Mouse (Mus musculus): ENCODE data around the gene Slc6a15. TPM values are rescaled to one million over a fixed set of nuclear protein-coding genes. Genes with fewer than 3 reads are reported as not detected.

Slc6a15 gene
- 12.3 and 20.6 TPM in 2 replicates for polyA plus RNA-seq (2016; fragmentation: Nextera tagmentation; extraction: Ambion mirVana)

DNA sequence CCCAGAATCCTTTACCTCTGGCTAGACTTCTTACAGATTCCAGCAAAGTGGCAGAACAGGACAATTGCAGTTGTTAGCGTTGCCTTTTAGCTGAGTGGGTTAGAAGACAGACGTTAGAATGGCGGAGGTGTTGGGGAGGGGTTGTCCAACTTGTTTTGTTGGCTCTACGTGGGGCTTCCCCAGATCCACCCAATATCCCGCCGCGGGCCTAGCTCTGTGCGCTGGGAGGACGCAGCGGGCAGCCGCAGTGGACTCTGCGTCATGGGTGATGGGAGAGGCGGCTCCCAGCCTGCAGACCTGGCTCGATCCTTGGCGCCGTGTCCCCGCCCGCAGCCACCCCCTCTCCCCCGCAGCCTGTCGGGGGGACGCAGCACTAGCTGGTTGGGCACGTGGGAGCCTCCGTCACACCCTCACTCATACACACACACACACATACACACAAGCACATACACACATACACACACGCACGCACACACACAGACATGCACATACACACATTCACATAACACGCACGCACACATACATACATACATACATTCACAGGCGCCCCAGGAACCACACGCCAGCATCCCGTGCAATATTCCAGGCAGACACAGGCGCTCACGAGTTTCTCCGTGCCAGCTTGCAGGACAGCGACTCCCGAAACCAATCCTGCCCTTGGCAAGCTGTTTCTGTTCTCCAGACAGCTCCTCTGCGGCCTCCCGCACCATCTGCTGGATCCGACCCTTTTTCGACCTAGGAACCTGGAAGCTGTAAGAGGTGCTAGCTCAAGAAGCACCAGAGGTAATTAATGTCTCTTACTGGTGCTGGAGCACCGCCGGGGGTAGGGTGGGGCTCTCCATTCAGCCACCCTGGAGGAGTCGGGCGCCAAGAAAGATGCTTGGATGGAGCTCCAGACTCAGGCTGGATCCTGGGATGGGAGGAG is at the start of gene Slc6a15:
TSS of gene Slc6a15 (plus strand) at position 413 of the 925 bp plus-strand sequence.
- peaks cover 7% of the 10 kb centered on the region; the same call in 1 of the 2 replicates for H3K4me1 ChIP-seq
- H3K4me3 ChIP-seq = peak within 1 kb of the TSS; percentile 60
- H3K27ac ChIP-seq (replicated peaks) = peak within 1 kb of the TSS; percentile 67
- WGBS = under 1% methylated on average over 43 of the region's 43 CpGs
- H3K4me2 ChIP-seq (replicated peaks) = peak within 1 kb of the TSS; percentile 94
- no peaks in the 10 kb centered on the region for H3K9me3 ChIP-seq
- H3K27me3 ChIP-seq = no peaks in the 10 kb centered on the region
- H3K9ac ChIP-seq (replicated peaks) = peak within 1 kb of the TSS; percentile 65
- peak; percentile 74 for ATAC-seq (ENCODE audit: low FRiP score, low read depth)
- no peaks in the 10 kb centered on the region for H3K36me3 ChIP-seq

DNA sequence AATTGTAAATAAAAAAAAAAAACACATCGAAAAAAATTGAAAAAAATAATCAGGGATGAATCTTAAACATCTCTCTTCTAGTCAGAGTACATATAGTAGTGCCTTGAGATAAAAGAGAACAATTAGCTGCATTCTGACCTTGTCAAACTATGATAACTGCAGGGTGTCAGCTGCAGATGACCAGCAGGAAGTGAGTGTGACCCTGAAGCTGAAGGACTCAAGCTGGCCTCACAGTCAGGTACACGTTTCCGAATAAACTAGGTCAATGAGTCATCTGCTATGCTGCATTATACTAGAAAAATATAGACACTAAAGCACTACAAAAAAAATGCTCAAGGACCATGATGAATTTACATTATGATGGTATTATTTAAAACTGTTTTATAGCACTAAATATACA is 45.6 kb upstream of the Slc6a15 start:
- Histone ChIP-seq H3K4me1 (no peaks in the 10 kb centered on the region), H3K4me3 (no peak overlapping the region), H3K9me3 (no peaks in the 10 kb centered on the region), H3K27me3 (no peaks in the 10 kb centered on the region), H3K36me3 (no peaks in the 10 kb centered on the region), H3K9ac (replicated peaks) (no peak overlapping the region), H3K4me2 (replicated peaks) (no peak overlapping the region), H3K27ac (replicated peaks) (no peak overlapping the region)
- ATAC-seq (ENCODE audit: low FRiP score, low read depth) = no peak
- 88% methylated on average over 3 of the region's 3 CpGs for WGBS

DNA sequence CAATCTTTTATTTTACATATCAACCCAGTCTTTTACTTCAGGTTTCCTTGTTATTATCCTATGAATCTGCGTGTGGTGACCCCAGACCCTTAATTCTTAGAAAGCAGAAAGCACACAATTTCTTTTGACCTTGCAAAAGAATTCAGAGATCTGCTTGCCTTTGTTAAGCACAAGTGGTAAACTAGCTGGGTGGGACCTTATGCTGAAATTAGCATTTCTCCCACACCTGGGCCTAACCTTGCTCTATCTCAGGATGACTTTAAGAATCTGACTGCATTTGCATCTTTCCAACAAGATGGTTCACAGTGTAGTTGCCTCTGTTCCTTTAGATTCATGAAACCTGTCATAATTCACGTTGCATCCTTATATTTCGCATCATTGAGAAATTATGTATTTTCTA is 44.2 kb upstream of the Slc6a15 start:
- no peaks in the 10 kb centered on the region for H3K27me3 ChIP-seq
- no peak overlapping the region for H3K4me3 ChIP-seq
- H3K9ac ChIP-seq (replicated peaks) = no peak overlapping the region
- no peak overlapping the region for H3K27ac ChIP-seq (replicated peaks)
- no peak overlapping the region for H3K4me2 ChIP-seq (replicated peaks)
- H3K36me3 ChIP-seq = no peaks in the 10 kb centered on the region
- no peaks in the 10 kb centered on the region for H3K4me1 ChIP-seq
- H3K9me3 ChIP-seq = no peaks in the 10 kb centered on the region
- no peak for ATAC-seq (ENCODE audit: low FRiP score, low read depth)
- WGBS = 82% methylated on average over 3 of the region's 3 CpGs

DNA sequence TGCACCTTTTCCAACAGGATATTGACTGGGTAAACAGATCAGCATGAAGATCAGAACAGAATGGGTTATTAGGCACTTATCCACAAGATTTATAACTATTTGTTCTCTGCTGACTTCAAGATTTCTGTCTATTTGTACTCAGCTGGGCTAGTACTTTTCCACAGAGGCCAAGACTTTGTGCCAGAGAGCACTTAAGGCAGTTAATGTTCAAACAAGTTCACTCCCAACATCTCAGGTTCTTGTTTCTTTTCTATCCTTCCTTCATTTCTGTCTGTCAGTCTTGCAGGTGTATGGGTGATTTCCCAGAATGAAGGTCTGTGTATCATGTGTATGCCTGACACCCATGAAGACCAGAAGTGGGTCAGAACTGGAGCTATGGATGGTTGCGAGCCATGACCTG is 33.3 kb upstream of the Slc6a15 start:
- no peak for ATAC-seq (ENCODE audit: low FRiP score, low read depth)
- WGBS = 93% methylated on average over 1 of the region's 1 CpGs
- H3K27me3 ChIP-seq = no peaks in the 10 kb centered on the region
- H3K9me3 ChIP-seq = no peaks in the 10 kb centered on the region
- no peak overlapping the region for H3K27ac ChIP-seq (replicated peaks)
- H3K9ac ChIP-seq (replicated peaks) = no peak overlapping the region
- no peak overlapping the region for H3K4me3 ChIP-seq
- no peaks in the 10 kb centered on the region for H3K36me3 ChIP-seq
- H3K4me2 ChIP-seq (replicated peaks) = no peak overlapping the region
- H3K4me1 ChIP-seq = no peaks in the 10 kb centered on the region

DNA sequence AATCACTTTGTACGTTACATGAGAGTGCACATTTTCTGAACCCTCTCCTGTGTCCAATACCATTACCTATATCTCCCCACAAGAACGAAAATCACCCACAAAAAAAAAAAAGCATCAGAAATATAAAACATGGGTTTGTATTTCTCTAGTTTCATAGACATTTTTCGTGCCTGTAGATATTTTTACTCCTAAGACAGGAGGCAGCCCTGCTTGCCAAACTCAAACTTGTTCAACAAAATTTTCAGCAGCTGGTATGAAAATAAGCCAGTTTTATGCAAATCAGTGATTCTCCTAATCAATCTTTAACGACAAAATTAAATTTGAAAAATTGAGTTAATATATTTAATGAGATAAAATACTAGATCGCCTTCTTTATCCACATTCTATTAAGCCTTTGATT is 27.7 kb upstream of the Slc6a15 start:
- ATAC-seq (ENCODE audit: low FRiP score, low read depth) = no peak
- 86% methylated on average over 5 of the region's 5 CpGs for whole genome bisulfite sequencing
- H3K4me3 ChIP-seq = no peak overlapping the region

DNA sequence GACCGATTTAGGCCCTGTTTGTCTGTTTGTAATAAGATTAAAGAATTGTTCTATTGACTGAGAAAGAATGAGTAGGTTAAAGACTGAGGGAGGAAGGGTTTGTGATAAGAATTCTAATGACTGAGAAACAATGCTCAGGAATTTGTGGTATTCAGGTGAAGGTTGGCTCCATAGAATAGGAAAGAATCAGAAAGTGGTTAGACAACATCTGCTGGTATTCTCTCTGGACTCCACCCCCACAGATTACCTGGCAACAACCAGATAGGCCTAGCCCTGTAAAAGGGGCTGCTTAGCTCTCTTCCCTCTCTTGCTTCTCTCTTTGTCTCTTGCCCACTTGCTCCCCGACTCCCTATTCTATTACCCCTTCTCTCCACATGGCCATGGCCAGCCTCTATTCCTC is 20.8 kb upstream of the Slc6a15 start:
- H3K4me3 ChIP-seq = no peak overlapping the region
- H3K4me1 ChIP-seq = no peaks in the 10 kb centered on the region; the same call in 1 of the 2 replicates
- 23% methylated on average over 2 of the region's 2 CpGs for WGBS
- H3K9me3 ChIP-seq = no peaks in the 10 kb centered on the region
- H3K4me2 ChIP-seq (replicated peaks) = no peak overlapping the region
- H3K36me3 ChIP-seq = no peaks in the 10 kb centered on the region
- no peaks in the 10 kb centered on the region for H3K27me3 ChIP-seq
- no peak overlapping the region for H3K27ac ChIP-seq (replicated peaks)
- ATAC-seq (ENCODE audit: low FRiP score, low read depth) = no peak
- H3K9ac ChIP-seq (replicated peaks) = no peak overlapping the region

More for the DNA sequence above, 27.7 kb upstream of the Slc6a15 start:
- H3K27me3 ChIP-seq = no peaks in the 10 kb centered on the region
- H3K4me2 ChIP-seq (replicated peaks) = no peak overlapping the region
- no peaks in the 10 kb centered on the region for H3K36me3 ChIP-seq
- H3K9ac ChIP-seq (replicated peaks) = no peak overlapping the region
- no peaks in the 10 kb centered on the region for H3K4me1 ChIP-seq
- H3K27ac ChIP-seq (replicated peaks) = no peak overlapping the region
- no peaks in the 10 kb centered on the region for H3K9me3 ChIP-seq

DNA sequence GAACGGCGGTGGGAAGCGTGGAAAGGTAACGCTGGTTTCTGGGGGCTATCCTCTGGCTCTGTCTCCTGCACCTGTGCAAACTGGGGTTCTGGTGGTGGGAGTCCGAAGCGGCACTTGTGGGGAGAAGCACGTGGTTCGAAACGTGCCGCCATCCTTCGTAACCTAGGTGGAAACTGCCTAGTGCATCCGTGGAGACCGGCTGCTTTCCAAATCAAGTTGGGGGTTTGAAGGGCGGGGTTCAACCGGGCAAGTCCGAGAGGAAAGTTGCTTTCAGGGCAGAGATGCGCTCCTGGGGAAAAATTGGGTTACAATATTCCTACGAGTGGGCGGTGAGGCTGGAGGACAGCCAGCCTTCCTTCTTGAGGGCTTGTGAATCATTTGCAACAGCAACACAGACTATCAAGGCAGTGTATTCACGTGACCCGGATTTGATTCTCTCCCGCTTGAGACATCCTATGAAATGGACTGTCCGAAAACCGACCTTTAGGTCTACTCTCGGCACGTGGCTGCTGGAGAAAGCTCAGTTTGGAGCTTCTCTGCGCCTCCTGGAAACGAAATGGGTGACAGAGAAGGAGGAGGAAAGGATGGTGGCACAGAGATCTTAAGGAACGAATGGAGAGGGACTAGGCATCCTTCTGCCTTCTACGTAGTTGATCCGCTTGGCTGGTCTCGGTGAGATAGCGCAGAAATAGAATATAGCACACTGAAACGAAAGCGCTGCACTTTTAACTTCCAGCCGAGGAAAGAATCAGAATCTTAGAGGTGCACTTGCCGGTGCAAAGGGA is 905 bp downstream of the Slc6a15 start:
- H3K4me3 ChIP-seq = peak overlapping the region; percentile 60
- WGBS = under 1% methylated on average over 37 of the region's 37 CpGs
- ATAC-seq (ENCODE audit: low FRiP score, low read depth) = peak; percentile 50
- H3K27me3 ChIP-seq = no peaks in the 10 kb centered on the region
- H3K4me2 ChIP-seq (replicated peaks) = peak overlapping the region; percentile 94
- H3K4me1 ChIP-seq = peaks cover 7% of the 10 kb centered on the region; the same call in 1 of the 2 replicates
- H3K27ac ChIP-seq (replicated peaks) = peak overlapping the region; percentile 67
- no peaks in the 10 kb centered on the region for H3K9me3 ChIP-seq
- H3K36me3 ChIP-seq = no peaks in the 10 kb centered on the region
- peak overlapping the region; percentile 65 for H3K9ac ChIP-seq (replicated peaks)

DNA sequence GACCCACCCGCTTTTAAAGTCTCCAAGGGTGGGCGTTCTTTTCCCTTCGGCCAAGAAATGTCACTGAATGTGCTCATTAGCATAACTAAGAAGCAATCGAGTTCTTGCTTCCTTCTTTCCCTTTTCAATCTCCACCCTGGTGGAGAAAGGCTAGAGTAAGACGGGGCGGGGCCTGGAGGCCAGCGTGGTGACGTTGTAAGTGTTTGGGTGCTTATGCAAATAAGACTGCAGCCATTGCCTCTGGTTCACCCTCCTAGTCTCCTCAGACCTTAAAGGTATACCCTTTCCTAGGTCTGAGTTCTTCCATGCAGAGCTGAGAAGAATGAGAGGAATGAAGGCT is 1.5 kb downstream of the Slc6a15 start:
- WGBS = under 1% methylated on average over 8 of the region's 8 CpGs
- Histone ChIP-seq H3K27me3 (no peaks in the 10 kb centered on the region), H3K36me3 (no peaks in the 10 kb centered on the region), H3K4me2 (replicated peaks) (peak overlapping the region; percentile 94), H3K4me3 (peak overlapping the region; percentile 60), H3K27ac (replicated peaks) (peak overlapping the region; percentile 67; the same call in 1 of the 2 replicates), H3K9ac (replicated peaks) (peak overlapping the region; percentile 65), H3K9me3 (no peaks in the 10 kb centered on the region), H3K4me1 (peaks cover 7% of the 10 kb centered on the region; the same call in 1 of the 2 replicates)
- ATAC-seq (ENCODE audit: low FRiP score, low read depth) = peak; percentile 91

DNA sequence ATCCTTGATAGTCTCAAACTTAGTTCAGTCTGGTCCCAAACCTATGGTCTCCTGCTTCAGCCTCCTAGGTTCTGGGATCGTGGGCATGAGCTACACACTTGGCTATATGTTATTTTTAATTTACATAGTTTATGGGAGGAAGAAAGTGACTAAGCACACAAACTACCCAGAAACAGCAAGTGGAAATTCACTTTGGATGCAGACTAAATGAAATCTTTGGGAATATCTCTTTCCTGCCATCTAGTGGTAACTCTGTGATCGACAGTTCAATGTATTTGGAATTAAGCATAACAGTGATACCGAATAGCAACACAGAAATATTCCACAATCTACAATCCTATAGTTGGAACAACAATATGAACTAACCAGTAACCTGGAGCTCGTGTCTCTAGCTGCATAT is 34.6 kb downstream of the Slc6a15 start:
- Histone ChIP-seq H3K9me3 (no peaks in the 10 kb centered on the region), H3K4me2 (replicated peaks) (no peak overlapping the region), H3K4me3 (no peak overlapping the region), H3K4me1 (no peaks in the 10 kb centered on the region; the same call in 1 of the 2 replicates), H3K27ac (replicated peaks) (no peak overlapping the region), H3K27me3 (no peaks in the 10 kb centered on the region), H3K36me3 (no peaks in the 10 kb centered on the region), H3K9ac (replicated peaks) (no peak overlapping the region)
- peak; percentile 69 for ATAC-seq (ENCODE audit: low FRiP score, low read depth)
- 22% methylated on average over 4 of the region's 4 CpGs for WGBS

DNA sequence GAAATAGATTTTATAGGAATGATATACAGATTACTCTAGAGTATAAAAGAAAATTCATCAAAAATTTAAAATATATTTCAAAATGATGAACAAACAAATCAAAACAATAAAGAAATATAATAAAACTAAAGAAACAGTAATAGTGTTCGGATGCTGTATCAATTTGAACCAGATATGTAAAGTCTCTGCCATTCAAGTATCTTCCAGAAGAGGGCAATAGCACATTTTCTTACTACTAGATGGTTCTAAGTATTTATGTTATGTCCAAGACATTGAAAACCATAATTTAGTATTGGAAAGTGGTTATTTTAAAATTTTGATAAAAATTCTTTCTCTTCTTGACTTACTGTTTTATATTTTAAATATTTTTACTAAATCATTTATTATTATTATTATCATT is 60.1 kb downstream of the Slc6a15 start:
- H3K9me3 ChIP-seq = no peaks in the 10 kb centered on the region
- WGBS = 73% methylated on average over 1 of the region's 1 CpGs
- no peak for ATAC-seq (ENCODE audit: low FRiP score, low read depth)
- H3K36me3 ChIP-seq = no peaks in the 10 kb centered on the region
- H3K4me1 ChIP-seq = no peaks in the 10 kb centered on the region
- H3K27ac ChIP-seq (replicated peaks) = no peak overlapping the region
- H3K4me2 ChIP-seq (replicated peaks) = no peak overlapping the region
- no peaks in the 10 kb centered on the region for H3K27me3 ChIP-seq
- no peak overlapping the region for H3K9ac ChIP-seq (replicated peaks)
- H3K4me3 ChIP-seq = no peak overlapping the region

DNA sequence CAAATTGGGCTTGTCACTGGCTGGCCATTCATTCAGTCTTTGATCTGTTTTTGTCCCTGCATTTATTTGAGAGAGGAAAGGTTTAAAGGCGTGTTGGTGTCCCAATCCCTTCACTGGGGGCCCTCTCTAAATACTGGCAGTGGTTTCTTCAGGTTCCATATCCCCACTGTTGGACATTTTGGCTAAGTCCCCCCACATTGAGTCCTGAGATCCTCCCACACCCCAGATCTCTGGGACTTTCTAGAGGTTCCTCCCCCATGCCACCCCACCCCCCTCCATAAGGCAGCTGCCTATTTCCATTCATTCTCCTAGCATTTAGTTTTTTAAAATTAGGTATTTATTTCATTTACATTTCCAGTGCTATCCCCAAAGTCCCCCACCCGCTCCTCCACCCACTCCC is 75.0 kb downstream of the Slc6a15 start:
- H3K9ac ChIP-seq (replicated peaks) = no peak overlapping the region
- H3K9me3 ChIP-seq = no peaks in the 10 kb centered on the region
- no peak overlapping the region for H3K4me3 ChIP-seq
- no peaks in the 10 kb centered on the region for H3K27me3 ChIP-seq
- H3K36me3 ChIP-seq = no peaks in the 10 kb centered on the region
- H3K4me2 ChIP-seq (replicated peaks) = no peak overlapping the region
- WGBS = 86% methylated on average over 2 of the region's 2 CpGs
- ATAC-seq (ENCODE audit: low FRiP score, low read depth) = peak; percentile 55; the same call in 1 of the 2 replicates
- no peaks in the 10 kb centered on the region for H3K4me1 ChIP-seq
- no peak overlapping the region for H3K27ac ChIP-seq (replicated peaks)

DNA sequence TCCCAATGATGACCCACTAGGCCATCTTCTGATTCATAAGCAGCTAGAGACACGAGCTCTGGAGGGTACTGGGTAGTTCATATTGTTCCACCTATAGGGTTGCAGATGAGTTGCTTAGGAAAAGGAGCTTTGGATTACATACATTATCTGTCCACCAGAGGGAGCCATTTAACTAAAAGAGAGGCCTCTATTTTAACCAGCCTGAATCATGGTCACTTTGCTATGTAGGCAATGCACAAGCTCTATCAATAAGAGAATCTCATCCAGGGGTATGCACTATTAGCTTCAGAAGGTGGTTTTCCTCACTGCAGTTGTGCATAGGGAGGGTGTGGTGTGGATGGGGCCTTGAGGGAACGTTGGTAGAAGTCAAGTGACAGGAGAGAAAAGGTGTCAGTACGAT is 75.5 kb downstream of the Slc6a15 start:
- no peaks in the 10 kb centered on the region for H3K27me3 ChIP-seq

More for the DNA sequence above, 75.5 kb downstream of the Slc6a15 start:
- Histone ChIP-seq H3K27ac (replicated peaks) (no peak overlapping the region), H3K9ac (replicated peaks) (no peak overlapping the region), H3K9me3 (no peaks in the 10 kb centered on the region), H3K36me3 (no peaks in the 10 kb centered on the region), H3K4me3 (no peak overlapping the region), H3K4me1 (no peaks in the 10 kb centered on the region), H3K4me2 (replicated peaks) (no peak overlapping the region)
- WGBS = 39% methylated on average over 3 of the region's 3 CpGs
- ATAC-seq (ENCODE audit: low FRiP score, low read depth) = peak; percentile 84
